Mouse (Mus musculus) layer of hippocampus, adult 2 months (tissue): ENCODE results near the gene Bspry. TPM values are rescaled to one million over a fixed set of nuclear protein-coding genes. Genes with fewer than 3 reads are reported as not detected.
A peak's percentile ranks its signal among the peaks of the same experiment; 100 is the strongest.

Experiments used
- DNase-seq, 2 experiments: peaks; one replicate each; pipeline ENCODE4 v3.0.0; 2022; ENCODE audit warnings: low spot score in 2 of 2
- H3K27ac ChIP-seq: fragments of 200-600 bp; 2 replicates; pipeline ENCODE4 v1.8.1; 2022
- H3K4me3 ChIP-seq: fragments of 200-600 bp; 2 replicates; pipeline ENCODE4 v1.8.1; 2022; ENCODE audit warnings: mild to moderate bottlenecking
- CTCF ChIP-seq: fragments of 200-600 bp; conservative IDR thresholded peaks from 2 replicates; pipeline ENCODE4 v1.8.1; 2022; ENCODE audit warnings: antibody characterized with exemption, mild to moderate bottlenecking, moderate library complexity
- long read RNA-seq, 2 experiments: library from polyadenylated mRNA; stranded (forward); transcript quantifications; one replicate each; pipeline ENCODE4 v2.0.0; 2021; ENCODE audit warnings: borderline mapping rate in 2 of 2
- total RNA-seq, 2 experiments: library from RNA; stranded (reverse); gene quantifications; 2 replicates each; pipeline ENCODE4 v1.2.3; 2021

Bspry gene
- total RNA-seq = under 1 TPM; 0.64 to 0.69 TPM
- long read RNA-seq, experiment 1 = 0 reads
- long read RNA-seq, experiment 2 = 0 reads

- no peak for TF ChIP-seq CTCF
- no peak for DNase-seq
- no peak within 1 kb of the TSS for H3K27ac ChIP-seq
- peak within 1 kb of the TSS; percentile 55 for H3K4me3 ChIP-seq
Measured at GRCm38 (mm10) chr4:62479937-62480708, at the start of gene Bspry. Gene Bspry (plus strand): TSS chr4:62480053.

DNA sequence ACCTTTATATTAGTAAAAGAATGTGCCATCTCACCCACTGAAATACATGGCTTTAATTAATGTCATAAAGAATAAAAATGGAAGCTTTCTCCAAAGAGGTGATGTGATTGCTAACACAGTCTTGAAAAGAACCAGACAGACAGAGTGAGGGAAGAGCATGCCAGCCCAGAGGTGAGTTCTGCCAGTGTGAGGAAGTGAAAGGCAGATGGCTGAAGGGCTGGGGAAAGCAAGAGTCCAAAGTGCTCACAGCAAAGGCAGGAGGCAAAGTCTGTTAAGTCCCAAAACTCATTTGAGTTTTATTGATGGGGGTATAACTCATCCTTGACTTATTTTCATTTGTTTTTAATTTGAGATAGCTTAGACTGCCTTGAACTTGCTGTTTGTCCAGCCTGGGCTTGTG, 49.2 kb upstream of the Bspry start:
- Histone ChIP-seq H3K27ac (no peak overlapping the region), H3K4me3 (no peak overlapping the region)
- DNase-seq = no peak
- no peak for TF ChIP-seq CTCF

GRCm38 (mm10) chr4:62431522-62431921, 48.3 kb upstream of the Bspry start:
- no peak overlapping the region for H3K27ac ChIP-seq
- TF ChIP-seq CTCF = no peak
- H3K4me3 ChIP-seq = no peak overlapping the region
- no peak for DNase-seq

DNA sequence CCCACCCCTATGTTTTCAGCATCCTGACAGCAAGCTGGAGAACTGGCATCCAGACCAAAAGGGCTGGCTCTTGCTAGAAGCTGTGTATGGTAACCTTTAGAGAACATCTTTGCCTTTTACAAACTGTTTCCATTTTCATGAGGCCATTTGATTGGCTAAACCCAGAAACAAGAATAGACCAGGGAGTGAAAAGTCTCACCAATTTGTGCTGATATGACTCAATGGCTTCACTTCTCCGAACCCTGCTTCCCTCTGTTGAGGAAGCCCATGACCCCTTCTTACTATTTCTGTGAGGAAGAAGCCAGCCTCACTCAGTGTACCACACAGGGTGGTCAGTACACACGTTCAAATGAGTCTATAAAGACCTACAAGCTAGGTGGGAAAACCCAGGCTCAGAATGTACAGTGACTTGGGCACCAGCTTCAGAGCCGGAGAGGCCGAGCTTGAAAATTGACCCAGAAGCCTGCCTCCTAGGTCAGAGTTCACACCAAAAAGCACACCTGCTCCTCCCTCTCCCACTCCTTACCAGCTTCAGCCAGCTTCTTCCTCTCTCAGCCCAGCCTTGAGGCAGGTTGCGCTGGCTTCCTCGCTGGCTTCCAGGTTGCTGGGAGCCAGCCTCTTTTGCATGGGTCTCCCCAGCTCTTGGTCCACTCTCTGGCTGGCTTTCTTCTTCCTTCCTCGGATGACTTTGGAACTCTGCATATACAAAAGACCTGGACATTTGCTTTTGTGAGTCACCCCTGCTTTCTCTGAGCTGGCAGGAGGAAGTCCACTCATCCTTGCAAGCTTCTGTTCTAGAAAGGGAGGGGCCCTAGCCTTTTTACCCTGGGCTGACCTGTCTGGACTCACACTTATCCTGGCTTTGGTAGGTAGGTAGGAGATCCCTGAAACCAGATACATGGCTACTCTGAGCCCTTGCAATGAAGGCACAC, 45.6 kb upstream of the Bspry start:
- Histone ChIP-seq H3K4me3 (no peak overlapping the region), H3K27ac (no peak overlapping the region)
- DNase-seq = no peak
- TF ChIP-seq CTCF = no peak

DNA sequence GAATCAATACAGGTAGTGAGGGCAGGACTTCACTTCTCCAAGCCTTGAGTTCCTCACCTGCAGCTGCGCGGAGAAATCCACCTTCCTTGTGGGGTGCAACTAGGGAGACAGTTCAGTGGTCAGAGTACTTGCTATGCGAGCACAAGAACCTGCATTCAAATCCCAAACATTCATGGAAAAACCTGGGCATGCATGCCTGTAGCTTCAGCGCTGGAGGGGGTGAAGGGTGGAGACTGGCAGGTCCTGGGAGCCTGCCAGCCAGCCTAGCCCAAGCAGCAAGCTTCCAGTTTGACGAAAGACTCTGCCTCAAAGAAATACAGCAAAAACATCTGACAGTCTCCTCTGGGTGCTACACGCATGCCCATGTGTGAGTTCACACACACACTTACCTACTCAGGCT, 44.8 kb upstream of the Bspry start, which contains the start of gene Rnf183:
Rnf183 (minus strand) TSS at position 172 of the 400 bp plus-strand sequence.
- no peak for DNase-seq
- no peak for TF ChIP-seq CTCF
- no peak within 1 kb of the TSS for H3K4me3 ChIP-seq

GRCm38 (mm10) chr4:62437256-62437778, 42.5 kb upstream of the Bspry start:
- Histone ChIP-seq H3K4me3 (no peak overlapping the region), H3K27ac (no peak overlapping the region)
- DNase-seq = no peak
- no peak for TF ChIP-seq CTCF

More for the DNA sequence above, 44.8 kb upstream of the Bspry start, which contains the start of gene Rnf183:
- H3K27ac ChIP-seq = no peak within 1 kb of the TSS

GRCm38 (mm10) chr4:62437871-62438270, 42.0 kb upstream of the Bspry start:
- DNase-seq = no peak
- TF ChIP-seq CTCF = no peak
- H3K27ac ChIP-seq = no peak overlapping the region
- H3K4me3 ChIP-seq = no peak overlapping the region

DNA sequence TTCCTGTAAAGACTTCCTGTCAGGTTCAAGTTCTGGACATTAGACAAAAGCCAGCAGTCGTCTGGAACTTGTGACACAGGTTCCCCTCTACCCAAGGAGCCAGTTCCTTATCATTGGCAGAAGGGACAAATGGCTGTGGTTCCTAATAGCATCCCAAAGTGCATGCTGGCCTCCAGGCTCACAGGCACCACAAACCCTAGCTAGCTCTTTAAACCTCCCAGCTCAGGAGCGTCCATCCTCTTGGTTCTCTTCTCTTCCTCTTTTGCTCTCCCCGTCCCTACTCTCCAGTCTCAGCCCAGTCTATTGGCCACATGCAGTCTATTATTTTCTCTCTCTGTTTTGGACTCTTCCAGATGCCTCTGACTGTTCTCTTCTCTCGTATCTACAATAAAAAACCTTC, 40.1 kb upstream of the Bspry start:
- TF ChIP-seq CTCF = no peak

DNA sequence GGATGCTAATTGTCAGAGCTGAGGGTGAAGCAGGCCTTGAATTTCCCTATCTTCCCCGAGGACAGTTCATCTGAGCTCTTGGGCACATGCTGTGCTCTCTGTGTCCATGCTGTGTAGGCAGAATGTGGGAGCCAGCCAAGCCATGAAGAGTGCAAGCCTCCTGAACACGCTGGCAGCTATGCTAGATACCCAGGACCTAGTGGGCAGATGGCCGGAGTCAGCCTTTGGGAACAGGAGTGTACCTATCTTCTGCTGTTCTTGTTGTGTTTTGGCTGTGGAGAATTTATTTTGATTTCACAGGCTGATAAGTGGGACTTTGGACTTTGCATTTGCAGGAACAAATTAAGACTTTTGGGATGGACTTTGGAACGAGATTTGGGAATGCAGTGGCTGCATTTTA, 39.3 kb upstream of the Bspry start:
- Histone ChIP-seq H3K4me3 (no peak overlapping the region), H3K27ac (no peak overlapping the region)
- no peak for DNase-seq
- no peak for TF ChIP-seq CTCF

More for the DNA sequence above, 40.1 kb upstream of the Bspry start:
- no peak overlapping the region for H3K27ac ChIP-seq
- no peak for DNase-seq
- H3K4me3 ChIP-seq = no peak overlapping the region

DNA sequence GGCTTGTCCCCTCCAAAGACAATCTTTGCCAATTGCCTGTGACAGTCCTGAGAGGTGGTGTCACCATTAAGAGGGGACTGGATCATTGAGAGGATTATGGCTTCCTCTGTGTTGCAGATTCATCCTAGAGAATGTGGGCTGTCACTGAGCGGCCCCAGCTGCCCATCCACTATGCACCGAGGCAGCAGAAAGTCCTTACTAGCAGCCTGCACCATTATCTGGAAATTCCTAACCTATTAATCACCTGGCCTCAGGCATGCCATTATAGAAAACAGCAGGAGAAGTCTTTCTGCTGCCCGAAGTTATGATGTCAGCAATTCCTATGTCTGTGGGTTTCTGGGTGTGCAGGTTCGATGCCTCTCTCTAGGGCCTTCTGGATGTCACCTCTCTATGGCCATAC, 38.9 kb upstream of the Bspry start:
- DNase-seq = no peak
- Histone ChIP-seq H3K4me3 (no peak overlapping the region), H3K27ac (no peak overlapping the region)
- no peak for TF ChIP-seq CTCF

DNA sequence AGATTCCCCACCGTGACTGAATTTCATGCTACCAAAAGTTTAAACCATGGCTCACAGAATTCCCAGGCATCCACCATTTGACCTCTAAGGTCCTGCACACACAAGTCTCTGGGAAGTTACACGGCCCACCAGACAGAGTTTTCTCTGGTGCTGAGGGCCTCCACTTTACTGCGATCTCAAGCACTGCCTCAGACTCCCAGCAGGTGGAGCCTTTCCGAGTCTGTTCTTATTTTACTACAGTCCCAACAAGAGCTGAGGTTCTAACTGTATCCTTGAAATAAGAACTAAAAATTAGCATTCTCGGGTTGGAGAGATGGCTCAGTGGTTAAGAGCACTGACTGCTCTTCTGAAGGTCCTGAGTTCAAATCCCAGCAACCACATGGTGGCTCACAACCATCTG, 24.9 kb upstream of the Bspry start:
- peak in 1 of 2 experiments; percentile 40 for DNase-seq
- H3K27ac ChIP-seq = no peak overlapping the region
- H3K4me3 ChIP-seq = no peak overlapping the region
- TF ChIP-seq CTCF = peak; percentile 83

DNA sequence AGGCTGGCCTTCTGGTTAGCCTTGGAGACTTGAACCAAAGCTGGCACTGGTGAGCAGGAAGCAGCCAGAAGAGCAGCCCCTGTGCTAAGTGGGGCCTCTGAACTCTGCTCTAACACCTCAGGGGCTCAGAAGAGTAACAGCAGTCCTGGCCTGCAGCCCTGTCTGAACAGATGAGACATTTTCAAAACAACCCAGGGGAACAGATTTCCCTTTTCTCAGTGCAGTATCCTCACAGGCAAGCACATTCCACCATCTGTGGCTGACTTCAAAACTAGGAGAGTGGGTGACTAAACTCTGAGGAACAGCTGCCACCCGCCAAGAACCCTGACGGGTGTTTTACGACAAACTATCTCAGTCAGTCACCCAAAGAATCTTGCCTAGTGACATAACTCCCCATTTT, 20.8 kb upstream of the Bspry start:
- no peak for TF ChIP-seq CTCF
- Histone ChIP-seq H3K27ac (peak overlapping the region; percentile 52; the same call in 1 of the 2 replicates), H3K4me3 (no peak overlapping the region)
- DNase-seq = peak; percentile 63 to 80

DNA sequence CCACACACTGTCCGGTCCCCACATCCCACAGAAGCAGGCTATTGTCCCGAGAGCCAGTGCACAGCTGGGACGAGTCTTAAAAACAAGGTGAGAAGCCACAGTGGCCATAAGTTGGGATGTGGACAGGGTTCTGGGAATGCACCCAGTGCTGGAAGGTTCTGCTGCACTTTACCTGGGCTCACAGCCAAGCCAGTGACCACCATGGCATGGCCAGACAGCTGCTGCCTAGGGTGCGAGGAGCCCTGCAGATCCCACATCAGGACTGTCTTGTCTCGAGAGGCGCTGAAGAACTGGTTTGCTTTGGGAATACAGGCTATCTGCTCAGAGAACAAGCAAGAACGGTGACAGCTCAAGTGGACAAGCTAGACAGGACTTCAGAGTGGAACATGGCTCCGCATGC, 19.5 kb upstream of the Bspry start:
- Histone ChIP-seq H3K27ac (no peak overlapping the region), H3K4me3 (no peak overlapping the region)
- no peak for DNase-seq
- no peak for TF ChIP-seq CTCF
